Mouse (Mus musculus) heart, postnatal 0 days (tissue): Measurements from ENCODE around the gene Dock3. TPM values are rescaled to one million over a fixed set of nuclear protein-coding genes. Genes with fewer than 3 reads are reported as not detected.

ENCODE experiments used
- ATAC-seq: fragments of 200-750 bp; cut with Nextera tagmentation; 2 replicates; pipeline ENCODE4 v1.8.0; 2017; ENCODE audit warnings: low read depth, moderate number of reproducible peaks, moderate library complexity; ENCODE audit not compliant: insufficient read depth
- DNase-seq: peaks from one replicate; pipeline ENCODE4 v3.0.0-alpha.2; 2016; ENCODE audit warnings: low spot score
- H3K27ac ChIP-seq: fragments of 300-500 bp; sonication (generic); 2 replicates; pipeline ENCODE4 v1.5.1; 2014; ENCODE audit warnings: low read depth, mild to moderate bottlenecking
- H3K27me3 ChIP-seq: fragments of 300-500 bp; sonication (generic); 2 replicates; pipeline ENCODE4 v1.6.1; 2014; ENCODE audit warnings: low read length, mixed read lengths; ENCODE audit not compliant: control insufficient read depth, insufficient read depth
- H3K36me3 ChIP-seq: fragments of 300-500 bp; sonication (generic); replicated peaks from 2 replicates; pipeline ENCODE4 v1.6.1; 2014; ENCODE audit warnings: low read length, mixed read lengths; ENCODE audit not compliant: control insufficient read depth, insufficient read depth
- H3K4me1 ChIP-seq: fragments of 300-500 bp; sonication (generic); 2 replicates; pipeline ENCODE4 v1.6.1; 2014; ENCODE audit warnings: antibody characterized with exemption; ENCODE audit not compliant: control insufficient read depth, insufficient read depth
- H3K4me2 ChIP-seq: fragments of 300-500 bp; sonication (generic); 2 replicates; pipeline ENCODE4 v1.6.1; 2014; ENCODE audit warnings: low read depth, mild to moderate bottlenecking, low read length, moderate library complexity
- H3K4me3 ChIP-seq: fragments of 300-500 bp; sonication (generic); 2 replicates; pipeline ENCODE4 v1.5.1; 2014; ENCODE audit warnings: low read depth, low read length
- H3K9ac ChIP-seq: fragments of 300-500 bp; sonication (generic); replicated peaks from 2 replicates; pipeline ENCODE4 v1.6.1; 2014; ENCODE audit warnings: low read depth, low read length, mixed read lengths
- H3K9me3 ChIP-seq: fragments of 300-500 bp; sonication (generic); replicated peaks from 2 replicates; pipeline ENCODE4 v1.6.1; 2016; ENCODE audit warnings: low read length; ENCODE audit not compliant: control insufficient read depth
- CTCF ChIP-seq: IDR thresholded peaks from 2 replicates; pipeline ENCODE4 v1.5.1; 2016; ENCODE audit warnings: antibody characterized with exemption, control low read depth, low read depth
- EP300 ChIP-seq: IDR thresholded peaks from 2 replicates; pipeline ENCODE4 v1.6.1; 2016; ENCODE audit warnings: antibody characterized with exemption, low read depth
- WGBS: fragments of 180-500 bp; shearing (Covaris S2); extraction: QIAGEN DNeasy Blood & Tissue Kit; methylation state at CpG from one replicate; pipeline ENCODE4 v1.1.7; 2014; 5-methylcytosine and 5-hydroxymethylcytosine counted together
- polyA plus RNA-seq: library from polyadenylated mRNA; unstranded; fragments of >200 nt; fragmentation: Nextera tagmentation; extraction: Ambion mirVana; gene quantifications from 2 replicates; pipeline ENCODE4 v1.2.1, GENCODE M21; 2015
- total RNA-seq: library from RNA; depleted of rRNA; stranded (reverse); fragments of >200 nt; gene quantifications from 2 replicates; pipeline ENCODE4 v1.2.3, GENCODE M21; 2014; ENCODE audit warnings: low replicate concordance; rRNA removed

Gene Dock3
- total RNA-seq = 0.08 and 11.6 TPM in 2 replicates
- 0.16 and 0.21 TPM in 2 replicates for polyA plus RNA-seq

GRCm38 (mm10) chr9:107231539-107232139, at the start of gene Dock3:
TSS of gene Dock3 (minus strand) at chr9:107231909.
- Histone ChIP-seq H3K4me2 (peak within 1 kb of the TSS; percentile 80), H3K4me3 (peak within 1 kb of the TSS; percentile 56), H3K4me1 (peaks cover 6% of the 10 kb centered on the region; the same call in 1 of the 2 replicates), H3K36me3 (no peaks in the 10 kb centered on the region), H3K9me3 (no peaks in the 10 kb centered on the region), H3K27ac (no peak within 1 kb of the TSS), H3K9ac (peak within 1 kb of the TSS; percentile 29; the same call in 1 of the 2 replicates), H3K27me3 (peaks cover 96% of the 10 kb centered on the region)
- no peak for TF ChIP-seq EP300
- no peak for TF ChIP-seq CTCF
- ATAC-seq (peak; percentile 83), DNase-seq (no peak)
- under 1% methylated on average over 83 of the region's 87 CpGs for WGBS

- no peak for DNase-seq
- 49% methylated on average over 13 of the region's 13 CpGs for WGBS
- H3K4me2 ChIP-seq = peak overlapping the region; percentile 40
- no peaks in the 10 kb centered on the region for H3K27me3 ChIP-seq
- 0 out of 2 replicates have a peak overlapping the region, but pooled peaks have one; percentile 3 for H3K9ac ChIP-seq
- peaks cover 20% of the 10 kb centered on the region for H3K4me1 ChIP-seq
- no peak overlapping the region for H3K4me3 ChIP-seq
- ATAC-seq = no peak
- no peak for TF ChIP-seq EP300
- TF ChIP-seq CTCF = no peak
- peak overlapping the region; percentile 26; the same call in 1 of the 2 replicates for H3K27ac ChIP-seq
- no peaks in the 10 kb centered on the region for H3K36me3 ChIP-seq
- H3K9me3 ChIP-seq = no peaks in the 10 kb centered on the region
Measured at GRCm38 (mm10) chr9:107280322-107281027, 48.8 kb upstream of the Dock3 start.

- H3K27ac ChIP-seq = peak overlapping the region; percentile 26; the same call in 1 of the 2 replicates
Measured at GRCm38 (mm10) chr9:107279378-107280321, 47.9 kb upstream of the Dock3 start.

GRCm38 (mm10) chr9:107278527-107279377, 47.0 kb upstream of the Dock3 start:
- Histone ChIP-seq H3K4me3 (no peak overlapping the region), H3K27me3 (no peaks in the 10 kb centered on the region), H3K27ac (no peak overlapping the region), H3K4me1 (peaks cover 20% of the 10 kb centered on the region), H3K36me3 (no peaks in the 10 kb centered on the region), H3K9ac (no peak overlapping the region), H3K9me3 (no peaks in the 10 kb centered on the region), H3K4me2 (no peak overlapping the region)
- TF ChIP-seq EP300 (no peak), CTCF (no peak)
- WGBS = 38% methylated on average over 8 of the region's 8 CpGs
- DNase-seq (no peak), ATAC-seq (peak; percentile 62)

More at GRCm38 (mm10) chr9:107279378-107280321, 47.9 kb upstream of the Dock3 start:
- peaks cover 20% of the 10 kb centered on the region for H3K4me1 ChIP-seq
- 37% methylated on average over 16 of the region's 16 CpGs for WGBS
- ATAC-seq (peak; percentile 49; the same call in 1 of the 2 replicates), DNase-seq (no peak)
- H3K4me3 ChIP-seq = no peak overlapping the region
- H3K9me3 ChIP-seq = no peaks in the 10 kb centered on the region
- no peaks in the 10 kb centered on the region for H3K27me3 ChIP-seq
- H3K36me3 ChIP-seq = no peaks in the 10 kb centered on the region
- no peak for TF ChIP-seq CTCF
- no peak for TF ChIP-seq EP300
- H3K9ac ChIP-seq = 0 out of 2 replicates have a peak overlapping the region, but pooled peaks have one; percentile 3
- peak overlapping the region; percentile 40 for H3K4me2 ChIP-seq
